Mouse (Mus musculus) adrenal gland, adult 18-20 months (tissue): ENCODE measurements at regions not wholly inside any gene's neighbourhood (a gene's known extent, or its start where the extent isn't known, plus 50 kb on each side); places are given as distances from the start of the nearest gene placed in this dataset.
A peak's percentile ranks its signal among the peaks of the same experiment; 100 is the strongest.

Experiments used
- DNase-seq, 2 experiments: peaks; one replicate each; pipeline ENCODE4 v3.0.0; 2021 to 2022; ENCODE audit warnings: low spot score in 2 of 2

GRCm38 (mm10) chr1:137927953-137928352 lies 247.6 kb downstream of the Ptprc start:
- peak; percentile 1 to 33 for DNase-seq

DNA sequence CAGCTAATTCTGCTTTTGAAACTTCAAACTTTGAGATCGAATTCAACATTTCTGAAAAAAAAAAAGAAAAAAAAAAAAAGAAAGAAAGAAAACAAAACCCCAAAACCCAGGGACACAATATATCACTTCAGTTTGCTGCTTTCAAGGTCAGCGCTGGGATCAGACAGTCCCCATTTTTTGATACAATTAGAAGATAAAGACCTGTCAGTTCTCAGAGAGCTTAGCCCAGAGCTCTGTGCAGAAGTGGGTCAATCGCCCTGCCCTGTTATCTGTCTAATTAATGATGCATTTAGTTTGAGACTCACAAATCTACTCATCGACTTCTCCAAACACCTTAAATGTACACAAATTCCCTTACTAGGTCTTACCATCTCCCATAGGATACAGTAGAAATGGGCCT lies 249.2 kb downstream of the Ptprc start:
- no peak for DNase-seq

GRCm38 (mm10) chr1:137924156-137924555 lies 251.4 kb downstream of the Ptprc start:
- DNase-seq = no peak

GRCm38 (mm10) chr1:137923705-137924104 lies 251.8 kb downstream of the Ptprc start:
- no peak for DNase-seq

DNA sequence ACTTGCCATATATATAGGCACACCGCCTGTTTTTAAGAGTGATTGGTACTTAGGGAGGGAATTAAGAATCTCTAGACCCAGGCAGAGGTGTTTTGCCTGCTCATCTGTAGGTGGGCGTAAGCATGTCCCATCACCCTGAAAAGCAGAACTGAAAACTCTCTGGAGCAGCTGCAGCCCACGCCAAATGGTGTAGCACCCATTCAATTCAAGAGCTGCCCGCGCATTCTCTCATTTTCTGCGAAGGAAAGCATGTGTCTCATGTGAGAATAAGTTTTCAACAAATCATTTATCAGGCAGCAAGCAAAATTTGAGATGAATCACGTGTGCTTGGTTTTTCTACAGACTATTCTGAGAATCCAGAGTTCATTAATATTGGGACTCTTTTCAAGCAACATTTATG lies 252.7 kb downstream of the Ptprc start:
- no peak for DNase-seq

DNA sequence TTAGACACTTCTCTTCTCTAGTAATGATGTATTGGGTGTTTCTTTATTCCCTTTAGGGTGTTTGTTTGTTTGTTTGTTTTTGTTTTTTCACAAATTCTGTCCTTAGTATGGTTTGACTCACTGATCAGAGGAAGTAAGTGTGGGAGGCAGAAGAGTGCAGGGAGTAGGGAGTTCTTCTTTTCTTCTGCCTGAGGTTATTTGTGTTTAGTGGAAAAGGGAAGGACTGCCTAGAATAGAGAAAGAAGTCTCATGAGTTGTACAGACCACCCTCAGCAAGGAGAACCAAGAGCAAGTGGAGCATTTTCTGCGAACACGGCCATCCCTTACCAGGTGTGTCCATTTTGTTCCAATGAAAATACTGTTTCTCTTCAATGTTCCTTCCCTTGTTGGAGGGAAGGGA lies 253.9 kb downstream of the Ptprc start:
- DNase-seq = no peak

- DNase-seq = no peak
Measured at GRCm38 (mm10) chr1:137919739-137920563, 255.6 kb downstream of the Ptprc start.

- no peak for DNase-seq
Measured at GRCm38 (mm10) chr1:137917449-137917848, 258.1 kb downstream of the Ptprc start.

DNA sequence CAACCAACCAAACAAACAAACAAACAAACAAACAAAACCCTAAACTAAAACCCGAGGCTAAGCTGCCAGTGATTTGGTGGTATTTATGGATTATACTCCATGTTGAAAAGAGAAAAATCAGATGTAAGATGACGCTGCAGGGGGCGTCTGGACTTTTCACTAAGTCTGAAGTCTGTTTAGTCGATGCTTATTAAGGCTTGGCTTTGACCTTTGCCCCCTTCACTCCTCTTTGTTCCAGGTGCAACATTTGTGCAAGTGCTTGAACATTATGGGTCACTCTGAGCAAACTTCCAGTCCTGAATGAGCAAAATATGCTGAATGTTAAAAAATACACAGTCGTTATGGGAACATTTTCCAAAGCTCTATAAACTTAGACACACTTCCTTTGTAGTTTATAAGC lies 268.6 kb downstream of the Ptprc start:
- DNase-seq = no peak

- no peak for DNase-seq
Measured at GRCm38 (mm10) chr1:137906477-137906876, 269.0 kb downstream of the Ptprc start.

- DNase-seq = no peak
Measured at GRCm38 (mm10) chr1:137905566-137905965, 269.9 kb downstream of the Ptprc start.

DNA sequence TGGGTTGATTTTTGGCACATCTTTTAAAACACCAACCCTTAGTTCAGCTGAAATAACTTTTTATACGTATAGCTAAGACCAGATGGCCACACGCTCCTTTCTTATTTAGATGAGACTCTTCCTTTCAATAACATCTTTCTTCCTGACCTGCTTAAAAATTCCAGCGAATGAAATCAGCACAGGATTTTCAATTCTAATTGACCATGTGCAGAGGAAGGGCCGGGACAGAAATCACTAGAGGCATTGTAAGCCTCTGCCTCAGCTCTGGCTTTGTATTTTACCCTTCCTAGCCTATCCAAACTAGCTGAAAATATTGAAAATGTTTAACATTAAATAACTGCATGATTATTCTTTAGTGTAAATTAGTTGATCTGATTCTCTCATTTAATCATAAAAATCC lies 272.2 kb downstream of the Ptprc start:
- DNase-seq = no peak

DNA sequence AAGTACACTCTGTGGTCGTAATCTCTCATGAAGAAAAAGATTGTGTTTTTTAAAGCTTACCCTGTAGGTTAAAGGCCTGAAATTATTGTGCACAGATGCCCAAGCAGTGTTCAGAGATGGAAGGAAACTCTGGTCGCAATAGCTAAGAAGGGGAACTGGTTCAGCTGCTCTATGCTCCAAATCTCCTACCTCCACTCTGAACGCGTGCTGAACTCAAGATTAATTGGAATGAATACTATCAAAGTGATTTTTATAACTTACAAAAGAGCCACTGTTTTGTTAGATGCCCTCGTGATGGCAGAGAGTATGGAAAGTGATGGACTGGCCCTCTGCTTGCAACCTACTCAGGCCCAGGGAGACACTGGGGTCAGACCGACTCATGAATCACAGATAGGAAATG lies 272.6 kb downstream of the Ptprc start:
- DNase-seq = no peak

GRCm38 (mm10) chr1:137901996-137902395 lies 273.5 kb downstream of the Ptprc start:
- DNase-seq = no peak

GRCm38 (mm10) chr1:137901211-137901610 lies 274.3 kb downstream of the Ptprc start:
- no peak for DNase-seq

DNA sequence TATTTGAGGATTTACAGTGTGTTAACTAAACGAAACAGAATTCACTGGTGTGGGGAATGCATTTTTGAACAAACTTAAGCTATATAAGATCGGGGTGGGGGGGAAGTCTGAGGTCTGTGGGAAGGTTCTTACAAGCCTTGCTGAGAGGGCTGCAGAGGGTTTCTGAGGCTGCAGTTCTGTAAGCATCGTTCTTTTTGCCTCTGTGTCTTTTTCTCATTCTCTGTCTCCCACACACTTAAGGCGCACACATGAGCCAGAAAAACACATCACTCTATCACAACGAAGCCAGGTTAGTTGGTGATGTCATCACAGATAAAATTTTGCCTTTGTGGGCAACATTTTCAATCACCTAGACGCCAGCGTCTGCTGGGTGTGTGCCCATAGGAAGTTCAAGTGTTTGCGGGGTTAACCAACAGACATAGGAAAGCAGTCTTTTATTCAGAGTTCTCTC lies 274.9 kb downstream of the Ptprc start:
- DNase-seq = no peak

- DNase-seq = no peak
Measured at GRCm38 (mm10) chr1:137899916-137900601, 275.4 kb downstream of the Ptprc start.

DNA sequence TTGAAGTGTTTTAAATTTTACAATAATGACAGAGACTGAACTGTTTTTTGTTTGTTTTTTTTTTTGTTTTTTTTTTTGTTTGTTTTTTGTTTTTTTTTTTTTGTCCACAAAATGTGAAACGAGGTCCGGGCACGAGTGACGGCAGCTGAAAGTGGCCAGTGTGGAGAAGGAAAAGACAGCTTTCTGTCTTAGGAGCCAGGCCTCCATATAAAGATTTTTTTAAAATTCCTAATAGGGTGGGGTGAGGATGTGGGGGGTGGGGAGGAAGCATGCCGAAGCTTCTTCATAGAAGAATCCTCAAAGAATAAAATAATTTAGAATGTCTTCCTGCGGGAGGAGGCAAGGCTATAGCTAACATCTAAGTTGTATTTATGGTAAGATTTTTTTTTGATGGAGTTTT lies 276.2 kb downstream of the Ptprc start:
- DNase-seq = no peak

GRCm38 (mm10) chr1:137898891-137899290 lies 276.6 kb downstream of the Ptprc start:
- DNase-seq = no peak

DNA sequence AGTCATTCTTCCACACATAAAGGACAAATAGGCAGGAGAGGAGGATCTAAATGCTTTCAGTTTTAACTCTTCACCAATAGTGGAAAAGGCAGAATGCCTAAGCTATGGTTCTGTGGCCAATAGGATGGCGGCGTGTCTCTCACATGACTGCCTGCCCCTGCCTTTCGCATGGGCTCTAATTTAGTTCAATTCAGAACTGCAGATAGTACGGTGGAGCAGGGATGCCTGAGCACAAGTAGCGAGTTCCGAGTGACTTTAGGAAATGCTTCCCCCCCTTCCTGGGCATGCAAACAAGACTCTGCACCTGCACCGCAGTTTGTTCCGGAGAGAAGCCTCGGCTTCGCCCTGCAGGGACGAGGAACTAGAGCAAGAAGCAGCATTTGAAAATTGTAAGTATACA lies 277.1 kb downstream of the Ptprc start:
- DNase-seq = peak; percentile 52 to 53

DNA sequence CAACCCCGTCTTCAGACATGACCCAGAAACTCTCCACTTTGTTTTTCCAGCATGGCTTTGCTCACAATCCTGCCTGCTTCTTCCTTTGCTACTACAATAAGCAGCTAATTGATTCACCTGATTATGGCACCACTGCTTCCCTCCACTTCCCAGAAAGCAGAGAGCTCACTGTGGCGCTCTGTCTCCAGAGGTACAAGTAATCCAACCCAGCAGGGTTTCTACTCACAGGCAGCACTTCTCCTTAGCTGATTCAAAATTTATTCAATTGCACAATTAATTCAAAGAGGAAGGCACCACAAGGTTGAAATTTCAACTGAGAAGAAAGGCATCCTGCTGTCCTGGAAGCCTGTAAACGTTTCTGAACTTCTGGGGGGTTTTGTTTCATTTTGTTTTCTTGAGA lies 293.9 kb downstream of the Ptprc start:
- no peak for DNase-seq

GRCm38 (mm10) chr1:137874361-137874760 lies 301.1 kb downstream of the Ptprc start:
- no peak for DNase-seq

DNA sequence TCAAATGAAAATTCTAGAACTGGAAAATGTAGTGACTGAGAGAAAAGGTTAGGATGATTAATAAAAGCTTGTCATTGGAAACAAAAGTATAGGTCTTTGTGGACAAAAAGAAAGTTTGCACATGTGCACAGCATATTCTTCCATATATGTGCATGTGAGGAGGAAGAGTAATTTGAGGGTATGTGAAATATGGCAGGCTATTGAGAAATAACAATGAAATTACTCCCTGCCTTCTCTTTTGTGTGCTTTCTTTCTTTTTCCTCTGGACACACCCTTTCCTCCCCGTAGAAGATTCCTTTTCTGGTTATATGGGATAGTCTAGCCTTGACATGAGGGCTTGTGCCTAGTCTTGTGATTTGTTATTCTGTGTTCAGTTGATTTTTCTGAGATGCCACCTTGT lies 301.9 kb downstream of the Ptprc start:
- no peak for DNase-seq
